Mouse (Mus musculus): ENCODE measurements at regions not wholly inside any gene's neighbourhood (a gene's known extent, or its start where the extent isn't known, plus 50 kb on each side); places are given as distances from the start of the nearest gene placed in this dataset.

- Histone ChIP-seq H3K4me1 (ENCODE audit: control insufficient read depth, insufficient read depth, low read length) (peaks cover 2% of the 10 kb centered on the region; the same call in 1 of the 2 replicates), H3K27me3 (replicated peaks; ENCODE audit: control insufficient read depth, insufficient read depth, low read length) (no peaks in the 10 kb centered on the region), H3K27ac (ENCODE audit: insufficient read depth, low read depth, low read length) (no peak overlapping the region), H3K4me3 (ENCODE audit: insufficient read depth, low read depth, low read length) (no peak overlapping the region), H3K36me3 (ENCODE audit: control insufficient read depth, insufficient read depth, low read length) (no peaks in the 10 kb centered on the region)
- 71% methylated on average over 12 of the region's 12 CpGs for WGBS
- TF ChIP-seq POLR2A (IDR thresholded peaks at IDR 0.05; ENCODE audit: low read depth, low read length), result no peak
- TF ChIP-seq CTCF (conservative IDR thresholded peaks at IDR 0.05; ENCODE audit: insufficient read depth, insufficient read length, low read depth, low read length), result no peak
- DNase-seq, result peak; percentile 27
Measured at GRCm38 (mm10) chr7:113066536-113066935, 112.8 kb downstream of the Rassf10 start.

DNA sequence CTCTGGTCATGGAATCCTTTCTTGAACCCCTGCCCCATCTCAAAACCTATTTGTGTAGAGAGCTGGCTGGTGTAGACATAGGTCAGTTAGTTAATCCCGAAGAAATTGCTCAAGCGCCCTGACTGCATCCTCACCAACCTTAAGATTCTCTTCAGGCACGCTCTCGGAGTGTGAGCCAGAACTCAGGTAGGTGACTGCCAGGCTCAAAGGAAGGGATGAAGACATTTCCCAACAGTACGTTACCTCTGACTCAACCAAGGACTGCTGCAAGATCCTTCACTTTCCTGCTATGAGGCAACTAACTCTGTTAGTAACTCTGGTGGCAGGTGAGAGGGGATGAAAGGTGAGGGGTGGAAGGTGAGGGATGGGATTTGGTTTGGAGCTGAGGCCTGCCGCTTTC is 114.5 kb downstream of the Rassf10 start:
- Histone ChIP-seq H3K36me3 (ENCODE audit: control insufficient read depth, insufficient read depth, low read length) (no peaks in the 10 kb centered on the region), H3K4me1 (ENCODE audit: control insufficient read depth, insufficient read depth, low read length) (peaks cover 2% of the 10 kb centered on the region; the same call in 1 of the 2 replicates), H3K27ac (ENCODE audit: insufficient read depth, low read depth, low read length) (no peak overlapping the region), H3K4me3 (ENCODE audit: insufficient read depth, low read depth, low read length) (no peak overlapping the region), H3K27me3 (replicated peaks; ENCODE audit: control insufficient read depth, insufficient read depth, low read length) (no peaks in the 10 kb centered on the region)
- DNase-seq, result no peak
- TF ChIP-seq POLR2A (IDR thresholded peaks at IDR 0.05; ENCODE audit: low read depth, low read length), result no peak
- TF ChIP-seq CTCF (conservative IDR thresholded peaks at IDR 0.05; ENCODE audit: insufficient read depth, insufficient read length, low read depth, low read length), result no peak
- 97% methylated on average over 6 of the region's 6 CpGs for WGBS

GRCm38 (mm10) chr7:113069336-113069924 is 115.7 kb downstream of the Rassf10 start:
- peaks cover 2% of the 10 kb centered on the region; the same call in 1 of the 2 replicates for H3K4me1 ChIP-seq (ENCODE audit: control insufficient read depth, insufficient read depth, low read length)
- H3K27me3 ChIP-seq (replicated peaks; ENCODE audit: control insufficient read depth, insufficient read depth, low read length), result no peaks in the 10 kb centered on the region
- TF ChIP-seq POLR2A (IDR thresholded peaks at IDR 0.05; ENCODE audit: low read depth, low read length) (no peak), CTCF (conservative IDR thresholded peaks at IDR 0.05; ENCODE audit: insufficient read depth, insufficient read length, low read depth, low read length) (no peak)
- H3K4me3 ChIP-seq (ENCODE audit: insufficient read depth, low read depth, low read length), result no peak overlapping the region
- H3K27ac ChIP-seq (ENCODE audit: insufficient read depth, low read depth, low read length), result no peak overlapping the region
- WGBS, result 69% methylated on average over 4 of the region's 4 CpGs
- no peak for DNase-seq
- H3K36me3 ChIP-seq (ENCODE audit: control insufficient read depth, insufficient read depth, low read length), result no peaks in the 10 kb centered on the region

- no peak for TF ChIP-seq CTCF (conservative IDR thresholded peaks at IDR 0.05; ENCODE audit: insufficient read depth, insufficient read length, low read depth, low read length)
- no peak for TF ChIP-seq POLR2A (IDR thresholded peaks at IDR 0.05; ENCODE audit: low read depth, low read length)
- Histone ChIP-seq H3K36me3 (ENCODE audit: control insufficient read depth, insufficient read depth, low read length) (no peaks in the 10 kb centered on the region), H3K4me1 (ENCODE audit: control insufficient read depth, insufficient read depth, low read length) (peaks cover 2% of the 10 kb centered on the region; the same call in 1 of the 2 replicates), H3K4me3 (ENCODE audit: insufficient read depth, low read depth, low read length) (no peak overlapping the region), H3K27me3 (replicated peaks; ENCODE audit: control insufficient read depth, insufficient read depth, low read length) (no peaks in the 10 kb centered on the region), H3K27ac (ENCODE audit: insufficient read depth, low read depth, low read length) (no peak overlapping the region)
- peak; percentile 22 for DNase-seq
- WGBS, result 21% methylated on average over 1 of the region's 1 CpGs
Measured at GRCm38 (mm10) chr7:113071418-113071817, 117.7 kb downstream of the Rassf10 start.

- no peak for TF ChIP-seq POLR2A (IDR thresholded peaks at IDR 0.05; ENCODE audit: low read depth, low read length)
- no peak for TF ChIP-seq CTCF (conservative IDR thresholded peaks at IDR 0.05; ENCODE audit: insufficient read depth, insufficient read length, low read depth, low read length)
- Histone ChIP-seq H3K4me3 (ENCODE audit: insufficient read depth, low read depth, low read length) (no peak overlapping the region), H3K4me1 (ENCODE audit: control insufficient read depth, insufficient read depth, low read length) (peaks cover 2% of the 10 kb centered on the region; the same call in 1 of the 2 replicates), H3K27ac (ENCODE audit: insufficient read depth, low read depth, low read length) (no peak overlapping the region), H3K27me3 (replicated peaks; ENCODE audit: control insufficient read depth, insufficient read depth, low read length) (no peaks in the 10 kb centered on the region), H3K36me3 (ENCODE audit: control insufficient read depth, insufficient read depth, low read length) (no peaks in the 10 kb centered on the region)
- WGBS, result 70% methylated on average over 6 of the region's 6 CpGs
- DNase-seq, result no peak
Measured at GRCm38 (mm10) chr7:113073781-113074180, 120.0 kb downstream of the Rassf10 start.

DNA sequence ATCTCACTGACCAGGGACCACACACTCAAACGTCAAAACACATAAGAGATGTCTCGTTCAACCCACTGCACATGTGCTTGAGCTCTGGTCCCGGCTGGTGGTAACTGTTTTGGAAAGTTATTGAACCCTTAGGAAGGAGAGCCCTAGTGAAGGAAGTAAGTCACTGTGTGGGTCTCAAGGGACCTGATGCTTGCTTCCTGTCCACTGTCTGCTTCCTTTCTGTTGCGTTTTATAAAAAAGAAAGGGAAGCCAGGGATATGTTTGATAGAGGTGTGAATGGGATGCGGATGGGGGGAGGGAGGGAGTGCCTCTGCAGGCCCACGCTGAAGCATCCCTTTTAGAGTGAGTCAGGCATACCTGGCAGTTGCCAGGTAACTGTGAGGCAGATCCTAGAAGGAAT is 121.6 kb downstream of the Rassf10 start:
- TF ChIP-seq POLR2A (IDR thresholded peaks at IDR 0.05; ENCODE audit: low read depth, low read length), result no peak
- TF ChIP-seq CTCF (conservative IDR thresholded peaks at IDR 0.05; ENCODE audit: insufficient read depth, insufficient read length, low read depth, low read length), result no peak
- Histone ChIP-seq H3K27ac (ENCODE audit: insufficient read depth, low read depth, low read length) (no peak overlapping the region), H3K27me3 (replicated peaks; ENCODE audit: control insufficient read depth, insufficient read depth, low read length) (no peaks in the 10 kb centered on the region), H3K4me3 (ENCODE audit: insufficient read depth, low read depth, low read length) (no peak overlapping the region), H3K4me1 (ENCODE audit: control insufficient read depth, insufficient read depth, low read length) (peaks cover 2% of the 10 kb centered on the region; the same call in 1 of the 2 replicates), H3K36me3 (ENCODE audit: control insufficient read depth, insufficient read depth, low read length) (no peaks in the 10 kb centered on the region)
- no peak for DNase-seq
- 68% methylated on average over 6 of the region's 6 CpGs for WGBS

DNA sequence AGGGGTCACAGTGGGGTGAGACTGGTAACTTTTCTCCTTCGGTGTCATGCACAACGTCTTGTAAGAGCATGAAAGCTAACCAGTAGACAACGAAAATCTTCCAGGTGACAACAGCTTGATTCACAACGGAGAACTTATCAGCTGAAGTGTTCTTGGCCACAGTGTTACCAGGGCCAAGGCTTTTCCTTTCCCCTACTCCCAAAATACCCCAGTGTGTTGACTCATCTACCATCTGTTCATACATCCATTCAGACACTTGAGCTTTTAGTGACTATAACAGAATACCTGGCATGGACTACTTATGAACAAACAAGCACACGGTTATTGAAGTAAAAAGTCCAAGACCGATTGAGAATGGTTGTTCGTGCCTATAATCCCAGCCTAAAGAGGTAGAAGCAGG is 122.5 kb downstream of the Rassf10 start:
- no peak overlapping the region for H3K4me3 ChIP-seq (ENCODE audit: insufficient read depth, low read depth, low read length)
- 0 out of 2 replicates have a peak, but pooled peaks cover 2% of the 10 kb centered on the region for H3K4me1 ChIP-seq (ENCODE audit: control insufficient read depth, insufficient read depth, low read length)
- H3K27ac ChIP-seq (ENCODE audit: insufficient read depth, low read depth, low read length), result no peak overlapping the region
- TF ChIP-seq POLR2A (IDR thresholded peaks at IDR 0.05; ENCODE audit: low read depth, low read length) (no peak), CTCF (conservative IDR thresholded peaks at IDR 0.05; ENCODE audit: insufficient read depth, insufficient read length, low read depth, low read length) (no peak)
- no peak for DNase-seq
- WGBS, result 94% methylated on average over 7 of the region's 7 CpGs
- no peaks in the 10 kb centered on the region for H3K27me3 ChIP-seq (replicated peaks; ENCODE audit: control insufficient read depth, insufficient read depth, low read length)
- no peaks in the 10 kb centered on the region for H3K36me3 ChIP-seq (ENCODE audit: control insufficient read depth, insufficient read depth, low read length)

Data from kidney, adult 2 months (tissue).